Mouse (Mus musculus) lung, adult 2 months (tissue): ENCODE measurements around the gene Vgll4. TPM values are rescaled to one million over a fixed set of nuclear protein-coding genes. Genes with fewer than 3 reads are reported as not detected.

Experiments
- DNase-seq: peaks from one replicate; pipeline ENCODE4 v3.0.0; 2022
- H3K4me1 ChIP-seq: fragments of 200-500 bp; 2 replicates; pipeline ENCODE4 v1.6.1; 2011; ENCODE audit warnings: low read length; ENCODE audit not compliant: control insufficient read depth, insufficient read depth
- H3K4me3 ChIP-seq: fragments of 200-500 bp; replicated peaks from 2 replicates; pipeline ENCODE3; 2011; ENCODE audit warnings: low read depth, mild to moderate bottlenecking, control low read depth, low read length; ENCODE audit errors: extremely low read depth
- CTCF ChIP-seq: fragments of 200-500 bp; IDR thresholded peaks from 2 replicates; pipeline ENCODE4 v1.5.1; 2011; ENCODE audit warnings: mild to moderate bottlenecking, low read length, control low read depth; ENCODE audit not compliant: insufficient read depth
- POLR2A ChIP-seq: fragments of 200-500 bp; IDR thresholded peaks from 2 replicates; pipeline ENCODE4 v1.6.1; 2011; ENCODE audit warnings: low read depth, mild to moderate bottlenecking, control low read depth, low read length, borderline replicate concordance; ENCODE audit errors: extremely low read depth
- WGBS: fragments of 180-500 bp; shearing (Covaris S2); methylation state at CpG from one replicate; pipeline ENCODE4 v1.1.7; 2018; 5-methylcytosine and 5-hydroxymethylcytosine counted together
- polyA plus RNA-seq: library from polyadenylated mRNA; depleted of rRNA; stranded (reverse); fragments of >200 nt; gene quantifications from 2 replicates; pipeline ENCODE4 v1.2.3, GENCODE M21; 2012

Vgll4 gene
- polyA plus RNA-seq, 1 experiment = 80.8 TPM

GRCm38 (mm10) chr6:114860677-114861568, 108.9 kb downstream of the Vgll4 start:
- no peak for TF ChIP-seq POLR2A
- no peak for TF ChIP-seq CTCF
- no peak for DNase-seq
- H3K4me3 ChIP-seq = no peak overlapping the region
- 50% methylated on average over 14 of the region's 14 CpGs for WGBS
- H3K4me1 ChIP-seq = peaks cover 29% of the 10 kb centered on the region

- H3K4me1 ChIP-seq = peaks cover 26% of the 10 kb centered on the region
- no peak overlapping the region for H3K4me3 ChIP-seq
- no peak for TF ChIP-seq POLR2A
- no peak for DNase-seq
- 67% methylated on average over 4 of the region's 4 CpGs for WGBS
Measured at GRCm38 (mm10) chr6:114858722-114859053, 111.1 kb downstream of the Vgll4 start.

GRCm38 (mm10) chr6:114857996-114858721, 111.6 kb downstream of the Vgll4 start:
- WGBS = 59% methylated on average over 3 of the region's 3 CpGs
- Histone ChIP-seq H3K4me3 (no peak overlapping the region), H3K4me1 (peaks cover 25% of the 10 kb centered on the region)
- TF ChIP-seq POLR2A = no peak
- no peak for TF ChIP-seq CTCF
- DNase-seq = no peak

GRCm38 (mm10) chr6:114856501-114856900, 113.3 kb downstream of the Vgll4 start:
- DNase-seq = no peak
- no peak for TF ChIP-seq CTCF
- TF ChIP-seq POLR2A = no peak
- 61% methylated on average over 4 of the region's 4 CpGs for WGBS
- H3K4me3 ChIP-seq = no peak overlapping the region
- H3K4me1 ChIP-seq = peaks cover 24% of the 10 kb centered on the region

- WGBS = 34% methylated on average over 3 of the region's 3 CpGs
- H3K4me3 ChIP-seq = no peak overlapping the region
- no peak for DNase-seq
- TF ChIP-seq CTCF = no peak
- TF ChIP-seq POLR2A = no peak
- peaks cover 17% of the 10 kb centered on the region for H3K4me1 ChIP-seq
Measured at GRCm38 (mm10) chr6:114855644-114856043, 114.2 kb downstream of the Vgll4 start.

GRCm38 (mm10) chr6:114854368-114854767, 115.4 kb downstream of the Vgll4 start:
- no peak overlapping the region for H3K4me3 ChIP-seq
- no peak for DNase-seq
- peaks cover 17% of the 10 kb centered on the region for H3K4me1 ChIP-seq
- 44% methylated on average over 2 of the region's 2 CpGs for WGBS
- TF ChIP-seq CTCF = no peak
- TF ChIP-seq POLR2A = no peak

- WGBS = 80% methylated on average over 3 of the region's 3 CpGs
- Histone ChIP-seq H3K4me3 (no peak overlapping the region), H3K4me1 (peaks cover 9% of the 10 kb centered on the region)
- TF ChIP-seq CTCF (no peak), POLR2A (no peak)
- DNase-seq = no peak
Measured at GRCm38 (mm10) chr6:114852739-114853138, 117.1 kb downstream of the Vgll4 start.

- WGBS = 63% methylated on average over 7 of the region's 7 CpGs
Measured at GRCm38 (mm10) chr6:114851688-114852087, 118.1 kb downstream of the Vgll4 start.

GRCm38 (mm10) chr6:114849787-114850186, 120.0 kb downstream of the Vgll4 start:
- TF ChIP-seq CTCF = no peak
- TF ChIP-seq POLR2A = no peak
- Histone ChIP-seq H3K4me1 (no peaks in the 10 kb centered on the region), H3K4me3 (no peak overlapping the region)
- no peak for DNase-seq
- 81% methylated on average over 8 of the region's 8 CpGs for WGBS

More at GRCm38 (mm10) chr6:114851688-114852087, 118.1 kb downstream of the Vgll4 start:
- H3K4me1 ChIP-seq = peaks cover 5% of the 10 kb centered on the region
- TF ChIP-seq POLR2A (no peak), CTCF (no peak)
- no peak for DNase-seq
- no peak overlapping the region for H3K4me3 ChIP-seq

GRCm38 (mm10) chr6:114848761-114849160, 121.0 kb downstream of the Vgll4 start:
- DNase-seq = no peak
- Histone ChIP-seq H3K4me3 (no peak overlapping the region), H3K4me1 (no peaks in the 10 kb centered on the region)
- TF ChIP-seq CTCF = no peak
- no peak for TF ChIP-seq POLR2A
- 46% methylated on average over 7 of the region's 7 CpGs for WGBS

GRCm38 (mm10) chr6:114847582-114848174, 122.1 kb downstream of the Vgll4 start:
- TF ChIP-seq POLR2A = no peak
- no peak for TF ChIP-seq CTCF
- Histone ChIP-seq H3K4me3 (no peak overlapping the region), H3K4me1 (no peaks in the 10 kb centered on the region)
- DNase-seq = no peak
- WGBS = 81% methylated on average over 12 of the region's 12 CpGs
